9 mouse cellular contexts compared by ENCODE assay signal in the genomic region with DNA sequence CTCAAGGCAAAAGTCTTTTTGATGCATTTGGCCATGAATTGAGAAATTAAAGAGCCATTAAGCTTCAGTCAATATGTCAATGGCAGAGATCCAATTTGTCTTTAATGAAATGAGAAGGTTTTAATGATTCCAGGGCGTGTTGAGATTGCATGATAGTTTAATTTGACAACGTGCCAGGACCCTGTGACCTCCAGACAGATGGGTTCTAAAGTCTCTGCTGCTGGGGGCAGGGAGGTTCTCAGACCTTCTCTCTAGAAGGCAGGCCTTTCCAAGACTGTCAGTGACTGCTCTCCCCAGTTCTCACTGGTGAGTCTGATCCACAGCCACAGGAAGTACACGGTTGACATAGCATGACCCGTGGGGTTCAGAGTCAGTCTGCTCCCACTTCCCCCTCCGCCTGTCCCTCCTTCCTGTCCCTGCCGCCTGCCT.
A peak's percentile ranks its signal among the peaks of the same experiment; 100 is the strongest.
DNase-seq lines count a peak whose midpoint lies in the region; ATAC-seq lines count a peak whose summit lies in the region.
"Had no signal": no experiment of that assay in that cellular context is flagged by ENCODE, and none has a peak within 500 bp of the region (broad histone marks: within the 10 kb centered on the region; RNA-seq: fewer than 3 reads in every experiment).

No protein-coding gene starts in this region.

- H3K4me3 ChIP-seq in forebrain, embryonic 10.5 days: no peak overlapping the region
- H3K4me3 ChIP-seq in forebrain, embryonic 15.5 days: no peak overlapping the region
- no peak overlapping the region for H3K4me3 ChIP-seq in kidney, embryonic 16.5 days (ENCODE audit: low read length)

- ATAC-seq in forebrain, embryonic 15.5 days (replicated peaks): no peak
- ATAC-seq in kidney, embryonic 16.5 days (ENCODE audit: low FRiP score, low TSS enrichment): peak; percentile 53; the same call in 1 of the 2 replicates
- ATAC-seq in monocyte, adult 5-6 weeks (replicated peaks; ENCODE audit: insufficient number of reproducible peaks, low FRiP score, low TSS enrichment, poor library complexity, severe bottlenecking): peak; percentile 38; the same call in 1 of the 2 replicates

- H3K36me3 ChIP-seq in forebrain, embryonic 10.5 days (replicated peaks): no peaks in the 10 kb centered on the region
- no peaks in the 10 kb centered on the region for H3K36me3 ChIP-seq in forebrain, embryonic 15.5 days
- no peaks in the 10 kb centered on the region for H3K36me3 ChIP-seq in kidney, embryonic 16.5 days (ENCODE audit: insufficient read depth, low read length)

- no peak overlapping the region for H3K4me2 ChIP-seq in forebrain, embryonic 15.5 days (replicated peaks)
- H3K4me2 ChIP-seq in kidney, embryonic 16.5 days (replicated peaks; ENCODE audit: low read depth, low read length): no peak overlapping the region

- no peaks in the 10 kb centered on the region for H3K9me3 ChIP-seq in forebrain, embryonic 10.5 days
- H3K9me3 ChIP-seq in forebrain, embryonic 15.5 days: no peaks in the 10 kb centered on the region
- no peaks in the 10 kb centered on the region for H3K9me3 ChIP-seq in kidney, embryonic 16.5 days (ENCODE audit: low read length)

- peak overlapping the region; percentile 52; the same call in 1 of the 2 replicates for H3K27ac ChIP-seq in forebrain, embryonic 10.5 days
- H3K27ac ChIP-seq in forebrain, embryonic 15.5 days (replicated peaks): no peak overlapping the region
- peak overlapping the region; percentile 23; the same call in 1 of the 2 replicates for H3K27ac ChIP-seq in kidney, embryonic 16.5 days (ENCODE audit: low read length)

- H3K27me3 ChIP-seq in forebrain, embryonic 10.5 days (ENCODE audit: poor library complexity, severe bottlenecking): peaks cover 24% of the 10 kb centered on the region
- no peaks in the 10 kb centered on the region for H3K27me3 ChIP-seq in forebrain, embryonic 15.5 days
- no peaks in the 10 kb centered on the region for H3K27me3 ChIP-seq in kidney, embryonic 16.5 days (ENCODE audit: insufficient read depth, low read length)

- 71% methylated on average over 6 of the region's 6 CpGs for WGBS in forebrain, embryonic 10.5 days
- 79% methylated on average over 6 of the region's 6 CpGs for WGBS in forebrain, embryonic 15.5 days
- 20% methylated on average over 6 of the region's 6 CpGs for WGBS in kidney, embryonic 16.5 days

- no peak for DNase-seq in forebrain, embryonic 10.5 days (ENCODE audit: extremely low spot score, low spot score)
- DNase-seq in lung, adult 18-20 months: peak; percentile 14 to 30
- DNase-seq in lung, postnatal 14 days: no peak
- DNase-seq in adipocyte (ENCODE audit: low spot score): no peak
- DNase-seq in gastrocnemius, adult 18-20 months (ENCODE audit: low spot score): no peak
- DNase-seq: right cerebral cortex, postnatal 4 days had no signal

- peaks cover 58% of the 10 kb centered on the region for H3K4me1 ChIP-seq in forebrain, embryonic 10.5 days
- H3K4me1 ChIP-seq in forebrain, embryonic 15.5 days: peaks cover 32% of the 10 kb centered on the region
- H3K4me1 ChIP-seq in kidney, embryonic 16.5 days (ENCODE audit: insufficient read depth, low read length): peaks cover 37% of the 10 kb centered on the region

- no peak overlapping the region for H3K9ac ChIP-seq in forebrain, embryonic 15.5 days (replicated peaks)
- H3K9ac ChIP-seq in kidney, embryonic 16.5 days (replicated peaks; ENCODE audit: low read length): no peak overlapping the region

Comparison
In these comparisons a context has a peak if more than half of its experiments do, and no peak if none do; other contexts are left out.
1. DNase-seq: peak in lung, adult 18-20 months (2 of 2); none in forebrain, embryonic 10.5 days (single experiment), lung, postnatal 14 days (single experiment), adipocyte (single experiment) and gastrocnemius, adult 18-20 months (single experiment).